Mouse (Mus musculus): ENCODE measurements around the gene Hoxc9. TPM values are rescaled to one million over a fixed set of nuclear protein-coding genes. Genes with fewer than 3 reads are reported as not detected.

Hoxc9 gene
- total RNA-seq, 1 experiment = 0.54 TPM

DNA sequence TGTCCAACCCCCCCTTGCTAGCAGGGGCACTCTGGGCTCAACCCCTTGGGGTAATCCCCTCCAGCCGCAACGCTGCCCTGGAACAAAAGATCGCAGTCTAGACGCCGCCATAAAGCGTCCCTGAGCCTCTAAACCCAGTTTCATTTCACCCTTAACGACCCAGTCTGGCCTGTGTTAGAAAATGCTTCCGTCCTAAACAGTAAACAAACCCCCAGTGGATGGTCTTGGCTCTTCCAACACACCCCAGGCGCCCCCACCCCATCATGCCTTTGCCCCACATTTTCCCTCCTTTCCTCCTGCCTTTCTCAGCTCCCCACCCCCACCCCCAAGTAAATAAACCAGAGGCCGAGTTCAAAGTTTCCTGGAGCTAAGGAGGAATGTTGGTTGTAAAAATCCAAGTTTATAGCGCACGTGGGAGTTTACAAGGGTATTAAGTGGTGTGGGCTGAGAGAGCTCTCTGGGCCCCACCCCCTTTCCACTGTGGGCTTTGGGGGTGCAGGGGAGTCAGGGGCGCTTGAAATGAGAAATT is 16.5 kb upstream of the Hoxc9 start:
- no peak overlapping the region for H3K9ac ChIP-seq (ENCODE audit: insufficient read depth, low read depth, low read length, poor library complexity, severe bottlenecking)
- no peak overlapping the region for H3K4me3 ChIP-seq (ENCODE audit: insufficient read depth in 1 of 2, low read depth in 1 of 2, low read length in 2 of 2, poor library complexity in 1 of 2, severe bottlenecking in 1 of 2)
- H3K9me3 ChIP-seq (ENCODE audit: control insufficient read depth, insufficient read depth, low read depth, low read length) = no peaks in the 10 kb centered on the region
- TF ChIP-seq MAFK (IDR thresholded peaks at IDR 0.05; ENCODE audit: insufficient read depth, low read depth, low read length) = no peak
- TF ChIP-seq HCFC1 (IDR thresholded peaks at IDR 0.05; ENCODE audit: borderline replicate concordance, insufficient read depth, low read length) = no peak
- TF ChIP-seq ZC3H11A (IDR thresholded peaks at IDR 0.05; ENCODE audit: borderline replicate concordance, low read depth, low read length) = no peak
- TF ChIP-seq ZNF384 (IDR thresholded peaks at IDR 0.05; ENCODE audit: low read depth, low read length) = no peak
- no peak for TF ChIP-seq CHD2 (IDR thresholded peaks at IDR 0.05; ENCODE audit: low read depth, low read length)
- in situ Hi-C loops (cut with MboI; ENCODE audit: low sequenced_read_pairs in 2 of 2, unreplicated experiment in 2 of 2) = loop anchor here in 1 of 2 experiments (5.0 kb wide), 1 partner anchor 38 kb away; the partner anchor contains the start of gene Hoxc6
- no peak for DNase-seq (ENCODE audit: low read depth, low spot score)
- H3K4me1 ChIP-seq (ENCODE audit: control insufficient read depth in 2 of 2, insufficient read depth in 2 of 2, low read length in 2 of 2, poor library complexity in 1 of 2) = peaks cover 0 to 6% of the 10 kb centered on the region in 2 experiments; a peak in 1 of 4 replicates
- no peak overlapping the region for H3K27ac ChIP-seq (ENCODE audit: insufficient read depth, low read depth, low read length, poor library complexity, severe bottlenecking)
- no peaks in the 10 kb centered on the region for H3K36me3 ChIP-seq (ENCODE audit: control insufficient read depth, insufficient read depth, low read length, poor library complexity, severe bottlenecking)

GRCm38 (mm10) chr15:102961728-102962127 is 14.5 kb upstream of the Hoxc9 start:
- in situ Hi-C loops (cut with MboI; ENCODE audit: low sequenced_read_pairs in 2 of 2, unreplicated experiment in 2 of 2) = loop anchor here in 1 of 2 experiments (5.0 kb wide), 1 partner anchor 36 kb away; the partner anchor contains the start of gene Hoxc6
- Histone ChIP-seq H3K4me1 (ENCODE audit: control insufficient read depth in 2 of 2, insufficient read depth in 2 of 2, low read length in 2 of 2, poor library complexity in 1 of 2) (peaks cover 0 to 6% of the 10 kb centered on the region in 2 experiments; a peak in 1 of 4 replicates), H3K36me3 (ENCODE audit: control insufficient read depth, insufficient read depth, low read length, poor library complexity, severe bottlenecking) (no peaks in the 10 kb centered on the region), H3K9me3 (ENCODE audit: control insufficient read depth, insufficient read depth, low read depth, low read length) (no peaks in the 10 kb centered on the region), H3K4me3 (ENCODE audit: insufficient read depth in 1 of 2, low read depth in 1 of 2, low read length in 2 of 2, poor library complexity in 1 of 2, severe bottlenecking in 1 of 2) (no peak overlapping the region), H3K27ac (ENCODE audit: insufficient read depth, low read depth, low read length, poor library complexity, severe bottlenecking) (no peak overlapping the region), H3K9ac (ENCODE audit: insufficient read depth, low read depth, low read length, poor library complexity, severe bottlenecking) (no peak overlapping the region)
- DNase-seq (ENCODE audit: low read depth, low spot score) = no peak
- TF ChIP-seq ZNF384 (IDR thresholded peaks at IDR 0.05; ENCODE audit: low read depth, low read length) (no peak), CHD2 (IDR thresholded peaks at IDR 0.05; ENCODE audit: low read depth, low read length) (no peak)

- Histone ChIP-seq H3K9ac (ENCODE audit: insufficient read depth, low read depth, low read length, poor library complexity, severe bottlenecking) (no peak overlapping the region), H3K4me1 (ENCODE audit: control insufficient read depth in 2 of 2, insufficient read depth in 2 of 2, low read length in 2 of 2, poor library complexity in 1 of 2) (no peaks in the 10 kb centered on the region), H3K4me3 (ENCODE audit: insufficient read depth in 1 of 2, low read depth in 1 of 2, low read length in 2 of 2, poor library complexity in 1 of 2, severe bottlenecking in 1 of 2) (no peak overlapping the region), H3K27ac (ENCODE audit: insufficient read depth, low read depth, low read length, poor library complexity, severe bottlenecking) (no peak overlapping the region), H3K9me3 (ENCODE audit: control insufficient read depth, insufficient read depth, low read depth, low read length) (no peaks in the 10 kb centered on the region), H3K36me3 (ENCODE audit: control insufficient read depth, insufficient read depth, low read length, poor library complexity, severe bottlenecking) (no peaks in the 10 kb centered on the region)
- DNase-seq (ENCODE audit: low read depth, low spot score) = no peak
- TF ChIP-seq CHD2 (IDR thresholded peaks at IDR 0.05; ENCODE audit: low read depth, low read length) (no peak), ZC3H11A (IDR thresholded peaks at IDR 0.05; ENCODE audit: borderline replicate concordance, low read depth, low read length) (no peak), MAFK (IDR thresholded peaks at IDR 0.05; ENCODE audit: insufficient read depth, low read depth, low read length) (no peak), HCFC1 (IDR thresholded peaks at IDR 0.05; ENCODE audit: borderline replicate concordance, insufficient read depth, low read length) (no peak), ZNF384 (IDR thresholded peaks at IDR 0.05; ENCODE audit: low read depth, low read length) (no peak)
- in situ Hi-C loops (cut with MboI; ENCODE audit: low sequenced_read_pairs in 2 of 2, unreplicated experiment in 2 of 2) = loop anchor here in 1 of 2 experiments (5.0 kb wide), 1 partner anchor 35 kb away; the partner anchor contains the start of gene Hoxc6
These were observed 13.7 kb upstream of the Hoxc9 start for GRCm38 (mm10) chr15:102962492-102962891.

DNA sequence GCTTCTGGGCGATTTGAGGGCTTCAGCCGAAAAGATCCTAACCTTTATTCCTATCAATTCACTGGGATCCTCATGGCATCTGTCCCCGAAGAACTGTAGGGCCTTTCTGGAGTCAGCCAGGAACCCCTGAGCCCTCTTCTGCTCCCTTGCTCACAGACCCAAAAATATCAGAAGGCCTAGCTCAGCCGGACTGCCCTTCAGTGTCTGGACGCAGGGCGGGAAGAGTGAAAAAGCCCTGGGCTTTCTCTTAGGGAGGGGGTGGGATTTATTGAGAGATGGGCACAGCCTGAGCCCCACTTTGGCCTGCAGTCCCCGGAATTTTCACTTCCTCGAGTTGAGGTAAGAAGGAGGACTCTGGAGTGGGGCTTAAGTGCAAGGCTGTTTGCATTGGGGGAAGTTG is 13.0 kb upstream of the Hoxc9 start:
- in situ Hi-C loops (cut with MboI; ENCODE audit: low sequenced_read_pairs in 2 of 2, unreplicated experiment in 2 of 2) = loop anchor here in 1 of 2 experiments (5.0 kb wide), 1 partner anchor 34 kb away; the partner anchor contains the start of gene Hoxc6
- peaks cover 0 to 2% of the 10 kb centered on the region in 2 experiments; a peak in 1 of 4 replicates for H3K4me1 ChIP-seq (ENCODE audit: control insufficient read depth in 2 of 2, insufficient read depth in 2 of 2, low read length in 2 of 2, poor library complexity in 1 of 2)
- H3K4me3 ChIP-seq (ENCODE audit: insufficient read depth in 1 of 2, low read depth in 1 of 2, low read length in 2 of 2, poor library complexity in 1 of 2, severe bottlenecking in 1 of 2) = no peak overlapping the region
- no peak overlapping the region for H3K27ac ChIP-seq (ENCODE audit: insufficient read depth, low read depth, low read length, poor library complexity, severe bottlenecking)
- no peak for DNase-seq (ENCODE audit: low read depth, low spot score)
- no peak for TF ChIP-seq HCFC1 (IDR thresholded peaks at IDR 0.05; ENCODE audit: borderline replicate concordance, insufficient read depth, low read length)
- no peak for TF ChIP-seq MAFK (IDR thresholded peaks at IDR 0.05; ENCODE audit: insufficient read depth, low read depth, low read length)
- TF ChIP-seq ZC3H11A (IDR thresholded peaks at IDR 0.05; ENCODE audit: borderline replicate concordance, low read depth, low read length) = no peak
- TF ChIP-seq ZNF384 (IDR thresholded peaks at IDR 0.05; ENCODE audit: low read depth, low read length) = no peak
- TF ChIP-seq CHD2 (IDR thresholded peaks at IDR 0.05; ENCODE audit: low read depth, low read length) = no peak
- H3K9me3 ChIP-seq (ENCODE audit: control insufficient read depth, insufficient read depth, low read depth, low read length) = no peaks in the 10 kb centered on the region
- H3K36me3 ChIP-seq (ENCODE audit: control insufficient read depth, insufficient read depth, low read length, poor library complexity, severe bottlenecking) = no peaks in the 10 kb centered on the region
- no peak overlapping the region for H3K9ac ChIP-seq (ENCODE audit: insufficient read depth, low read depth, low read length, poor library complexity, severe bottlenecking)

Data from ES-E14 (cell line).